Mouse (Mus musculus): ENCODE measurements around the gene Armc9. TPM values are rescaled to one million over a fixed set of nuclear protein-coding genes. Genes with fewer than 3 reads are reported as not detected.

Gene Armc9
- polyA plus RNA-seq, 1 experiment from 2014 or later, result 35.8 TPM

DNA sequence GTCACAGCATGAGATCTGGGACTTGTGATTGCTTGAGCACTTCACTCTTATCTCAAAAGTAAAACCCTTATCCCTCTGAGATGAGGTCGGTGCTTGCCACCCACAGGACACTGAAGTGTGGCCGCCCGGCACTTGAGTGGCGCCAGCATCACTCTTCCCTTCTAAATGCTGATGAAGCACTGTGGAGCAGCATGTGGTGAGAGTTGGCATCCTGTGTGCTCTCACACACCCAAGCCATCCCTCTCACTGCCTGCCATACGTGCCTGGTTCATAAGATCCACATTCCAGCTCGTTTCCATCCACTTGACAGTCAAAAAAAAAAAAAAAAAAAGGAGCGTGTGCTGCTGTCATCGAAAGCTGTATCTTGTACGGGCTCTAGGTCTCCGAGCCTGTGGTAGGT lies 80.5 kb downstream of the Armc9 start:
- Histone ChIP-seq H3K36me3 (peaks cover 2% of the 10 kb centered on the region; the same call in 1 of the 2 replicates), H3K4me2 (no peak overlapping the region), H3K9me3 (no peaks in the 10 kb centered on the region), H3K27me3 (no peaks in the 10 kb centered on the region), H3K4me3 (no peak overlapping the region), H3K27ac (replicated peaks) (no peak overlapping the region), H3K4me1 (replicated peaks) (no peaks in the 10 kb centered on the region), H3K9ac (no peak overlapping the region)
- ATAC-seq (ENCODE audit: low FRiP score, low read depth), result no peak
- WGBS, result 93% methylated on average over 10 of the region's 10 CpGs

DNA sequence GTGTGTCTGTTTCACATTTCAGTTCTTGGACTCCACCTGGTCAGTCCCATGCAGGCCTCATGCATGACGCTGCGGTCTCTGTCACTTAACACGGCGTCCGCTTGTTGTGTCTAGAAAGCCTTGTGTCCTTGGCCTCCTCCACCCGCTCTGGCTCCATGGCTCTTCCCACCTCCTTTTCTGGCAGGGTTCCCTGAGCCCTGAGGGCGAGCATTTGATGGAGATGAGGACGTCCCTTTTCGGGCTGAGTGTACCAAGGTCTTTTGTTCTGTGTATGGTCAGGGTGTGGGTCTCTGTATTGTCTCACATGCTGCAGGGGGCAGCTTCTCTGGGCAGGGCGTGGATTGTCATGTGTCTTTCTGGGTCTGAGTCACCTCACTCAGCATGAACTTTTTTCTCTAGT lies 81.9 kb downstream of the Armc9 start:
- Histone ChIP-seq H3K4me3 (no peak overlapping the region), H3K27me3 (no peaks in the 10 kb centered on the region), H3K9me3 (no peaks in the 10 kb centered on the region), H3K36me3 (peaks cover 2% of the 10 kb centered on the region; the same call in 1 of the 2 replicates), H3K4me1 (replicated peaks) (no peaks in the 10 kb centered on the region), H3K9ac (no peak overlapping the region), H3K27ac (replicated peaks) (no peak overlapping the region), H3K4me2 (no peak overlapping the region)
- no peak for ATAC-seq (ENCODE audit: low FRiP score, low read depth)
- 64% methylated on average over 10 of the region's 10 CpGs for WGBS

DNA sequence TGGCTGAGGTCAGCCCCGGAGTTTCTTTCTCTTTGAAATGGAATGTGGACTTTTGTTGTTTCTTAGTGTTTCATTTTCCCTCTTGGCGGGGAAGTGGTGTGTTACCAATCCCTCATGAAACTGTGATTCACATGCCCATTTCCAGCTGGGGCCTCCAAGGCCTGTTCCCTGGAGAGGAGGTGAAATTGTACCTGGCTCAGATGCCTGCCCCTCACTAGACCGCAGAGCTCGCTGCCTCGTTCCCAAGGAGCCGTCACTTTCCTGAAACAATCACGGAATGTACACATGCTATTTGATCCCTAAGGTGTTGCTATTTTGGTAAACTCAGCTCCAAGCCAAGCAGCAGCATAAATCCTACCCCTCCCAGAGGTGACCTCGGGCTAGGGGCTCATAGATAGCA lies 84.4 kb downstream of the Armc9 start:
- H3K4me2 ChIP-seq, result no peak overlapping the region
- no peak for ATAC-seq (ENCODE audit: low FRiP score, low read depth)

DNA sequence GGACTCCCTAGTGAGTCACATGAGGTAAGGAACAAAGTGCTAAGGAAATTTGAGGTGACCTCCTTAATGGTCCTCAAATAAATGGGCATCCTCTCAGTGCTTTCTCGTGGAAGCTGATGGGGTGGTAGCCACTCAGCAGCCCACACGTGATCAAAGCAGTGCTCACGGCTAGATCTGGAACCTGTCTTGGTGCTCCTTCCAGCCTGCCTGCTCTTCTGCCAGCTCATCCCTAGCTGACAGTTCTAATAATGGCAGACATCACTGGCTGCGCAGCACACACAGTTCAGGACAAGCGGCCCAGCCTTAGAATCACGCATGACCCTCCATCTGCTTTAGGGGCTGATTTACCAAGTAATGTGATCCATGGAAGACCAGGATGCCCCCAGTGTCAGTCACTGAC lies 85.3 kb downstream of the Armc9 start:
- Histone ChIP-seq H3K9me3 (no peaks in the 10 kb centered on the region), H3K4me3 (no peak overlapping the region), H3K4me2 (no peak overlapping the region), H3K9ac (no peak overlapping the region), H3K27ac (replicated peaks) (no peak overlapping the region), H3K4me1 (replicated peaks) (no peaks in the 10 kb centered on the region), H3K36me3 (peaks cover 3% of the 10 kb centered on the region; the same call in 1 of the 2 replicates), H3K27me3 (no peaks in the 10 kb centered on the region)
- no peak for ATAC-seq (ENCODE audit: low FRiP score, low read depth)
- 84% methylated on average over 6 of the region's 6 CpGs for WGBS

More for the DNA sequence above, 84.4 kb downstream of the Armc9 start:
- Histone ChIP-seq H3K9ac (no peak overlapping the region), H3K4me3 (no peak overlapping the region), H3K4me1 (replicated peaks) (no peaks in the 10 kb centered on the region), H3K9me3 (no peaks in the 10 kb centered on the region), H3K27me3 (no peaks in the 10 kb centered on the region), H3K36me3 (peaks cover 2% of the 10 kb centered on the region; the same call in 1 of the 2 replicates), H3K27ac (replicated peaks) (no peak overlapping the region)
- 83% methylated on average over 8 of the region's 8 CpGs for WGBS

DNA sequence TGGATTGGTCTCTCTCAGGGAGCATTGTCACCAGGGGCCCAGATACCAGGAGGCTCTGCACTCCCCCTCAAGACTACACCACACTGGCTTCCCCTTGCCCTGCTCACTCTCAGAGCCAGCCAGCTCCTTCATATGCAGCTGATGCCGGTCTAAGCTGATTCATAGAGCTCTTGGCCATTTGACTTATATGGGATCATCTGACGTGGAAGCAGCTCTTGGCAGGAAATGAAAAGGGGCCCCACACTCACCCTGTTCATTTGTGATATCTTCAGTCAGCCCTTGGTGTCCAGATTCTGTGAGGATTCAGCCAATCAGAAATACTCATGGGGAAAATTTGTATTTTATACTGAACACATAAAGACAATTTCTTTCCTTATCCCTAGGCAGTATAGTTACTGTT lies 86.4 kb downstream of the Armc9 start:
- Histone ChIP-seq H3K4me2 (no peak overlapping the region), H3K9me3 (no peaks in the 10 kb centered on the region), H3K9ac (no peak overlapping the region), H3K4me1 (replicated peaks) (no peaks in the 10 kb centered on the region), H3K27ac (replicated peaks) (no peak overlapping the region), H3K36me3 (peaks cover 12% of the 10 kb centered on the region), H3K4me3 (no peak overlapping the region), H3K27me3 (no peaks in the 10 kb centered on the region)
- WGBS, result 67% methylated on average over 2 of the region's 2 CpGs
- ATAC-seq (ENCODE audit: low FRiP score, low read depth), result no peak

DNA sequence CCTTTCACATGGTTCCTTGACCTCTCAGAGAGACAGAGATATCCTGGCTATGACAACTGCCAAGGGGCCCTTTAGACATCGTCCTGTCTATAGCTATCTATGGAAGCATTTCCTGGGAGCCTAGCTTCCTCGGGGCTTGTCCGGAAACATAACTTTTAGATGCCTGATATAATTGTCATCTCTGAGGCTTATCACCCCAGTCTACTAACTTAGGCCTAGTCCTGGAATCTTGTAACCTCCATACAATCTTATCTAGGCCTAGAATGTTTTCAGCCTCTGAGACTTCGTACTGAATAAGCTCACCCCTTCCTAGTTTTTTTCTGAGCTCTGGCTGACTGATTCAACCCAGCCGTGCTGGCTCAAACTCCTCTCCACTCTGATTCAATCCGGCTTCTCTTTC lies 88.9 kb downstream of the Armc9 start:
- WGBS, result 88% methylated on average over 6 of the region's 6 CpGs
- no peak overlapping the region for H3K9ac ChIP-seq
- H3K4me2 ChIP-seq, result no peak overlapping the region
- no peaks in the 10 kb centered on the region for H3K9me3 ChIP-seq
- no peaks in the 10 kb centered on the region for H3K4me1 ChIP-seq (replicated peaks)
- no peaks in the 10 kb centered on the region for H3K27me3 ChIP-seq
- H3K4me3 ChIP-seq, result no peak overlapping the region
- ATAC-seq (ENCODE audit: low FRiP score, low read depth), result no peak
- peaks cover 27% of the 10 kb centered on the region for H3K36me3 ChIP-seq
- H3K27ac ChIP-seq (replicated peaks), result no peak overlapping the region

DNA sequence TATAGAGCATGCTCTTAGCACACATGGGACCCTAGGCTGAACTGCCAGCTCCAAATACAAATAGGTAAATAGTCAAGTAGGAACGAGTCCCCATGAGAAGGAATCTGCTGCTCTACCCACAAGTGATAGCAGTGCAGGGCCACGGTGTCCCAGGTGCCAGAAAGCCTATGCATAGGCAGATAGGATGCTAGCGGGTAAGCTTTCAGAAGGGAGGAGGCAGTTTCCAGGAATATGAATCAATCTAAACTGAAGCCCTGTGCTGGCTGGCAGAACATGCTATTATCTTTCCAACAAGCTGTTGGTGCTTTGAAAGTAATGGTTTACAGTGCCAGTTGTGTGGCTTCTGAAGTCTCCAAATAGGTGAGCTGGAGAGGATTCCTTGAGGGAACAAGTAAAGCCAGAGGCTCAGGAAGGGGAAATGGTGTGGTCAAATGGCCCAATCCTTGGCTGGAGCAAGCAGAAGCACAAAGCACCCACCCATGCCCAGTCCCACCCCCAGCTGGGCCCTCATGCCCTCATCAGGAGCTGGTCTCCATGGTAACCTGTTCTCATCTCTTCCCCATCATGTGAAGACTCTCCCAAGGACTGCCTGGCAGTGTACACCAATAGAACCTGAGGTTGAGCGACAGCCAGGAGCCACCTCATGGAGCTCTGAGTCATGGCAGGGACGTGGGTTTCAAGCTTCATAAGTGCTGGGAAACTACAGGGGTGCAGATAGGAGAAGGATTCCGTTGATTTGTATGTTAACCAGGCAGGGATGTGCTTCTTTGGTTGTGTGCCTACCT lies 90.9 kb downstream of the Armc9 start:
- H3K4me3 ChIP-seq, result no peak overlapping the region
- peaks cover 36% of the 10 kb centered on the region for H3K36me3 ChIP-seq
- 87% methylated on average over 6 of the region's 6 CpGs for WGBS
- no peak for ATAC-seq (ENCODE audit: low FRiP score, low read depth)
- H3K27ac ChIP-seq (replicated peaks), result no peak overlapping the region
- no peak overlapping the region for H3K9ac ChIP-seq
- H3K9me3 ChIP-seq, result no peaks in the 10 kb centered on the region
- H3K4me2 ChIP-seq, result no peak overlapping the region
- no peaks in the 10 kb centered on the region for H3K4me1 ChIP-seq (replicated peaks)
- H3K27me3 ChIP-seq, result no peaks in the 10 kb centered on the region

DNA sequence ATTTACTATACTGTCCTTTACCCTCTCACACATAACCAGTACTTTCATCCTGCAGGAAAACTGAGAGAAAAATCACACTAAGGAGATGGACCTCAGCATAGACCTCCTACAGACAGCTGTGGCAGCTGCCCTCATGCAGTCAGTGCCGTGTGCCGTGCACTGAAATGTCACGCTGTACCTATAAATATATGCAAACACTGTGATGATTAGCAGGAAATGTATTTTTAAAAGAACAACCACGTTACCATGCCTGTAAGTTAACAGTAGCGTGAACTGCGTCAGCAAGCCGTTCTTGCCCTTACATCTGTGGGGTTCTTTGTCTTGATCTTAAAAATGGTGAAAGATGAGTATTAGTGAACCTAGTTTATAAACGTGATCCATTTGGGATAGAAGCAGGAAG lies 98.8 kb downstream of the Armc9 start:
- Histone ChIP-seq H3K4me1 (replicated peaks) (no peaks in the 10 kb centered on the region), H3K27me3 (no peaks in the 10 kb centered on the region), H3K4me2 (no peak overlapping the region), H3K27ac (replicated peaks) (no peak overlapping the region), H3K4me3 (no peak overlapping the region), H3K9me3 (no peaks in the 10 kb centered on the region), H3K9ac (no peak overlapping the region), H3K36me3 (peaks cover 15% of the 10 kb centered on the region)
- ATAC-seq (ENCODE audit: low FRiP score, low read depth), result no peak
- WGBS, result 89% methylated on average over 8 of the region's 8 CpGs

DNA sequence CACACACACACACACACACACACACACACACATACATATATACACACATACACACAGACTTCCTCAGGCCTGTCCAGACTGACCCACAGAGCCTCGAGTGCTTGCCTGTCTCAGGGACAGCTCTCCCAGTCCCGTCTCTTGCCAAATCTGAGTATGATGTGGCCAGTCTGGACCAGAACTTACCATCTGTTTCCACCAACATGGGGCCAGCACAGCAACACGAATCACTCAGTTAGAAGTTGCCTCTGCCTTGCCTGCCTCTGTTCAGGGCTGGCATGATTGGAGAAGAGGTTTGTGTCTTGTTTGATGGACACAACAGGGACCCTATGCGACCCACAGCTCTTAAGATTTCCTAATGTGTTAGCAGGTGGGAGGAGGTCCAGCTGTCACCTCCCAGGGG lies 101.7 kb downstream of the Armc9 start:
- no peak overlapping the region for H3K4me3 ChIP-seq
- H3K4me1 ChIP-seq (replicated peaks), result no peaks in the 10 kb centered on the region
- no peaks in the 10 kb centered on the region for H3K9me3 ChIP-seq
- no peaks in the 10 kb centered on the region for H3K27me3 ChIP-seq
- no peak overlapping the region for H3K27ac ChIP-seq (replicated peaks)
- 75% methylated on average over 4 of the region's 4 CpGs for WGBS
- no peak for ATAC-seq (ENCODE audit: low FRiP score, low read depth)
- H3K4me2 ChIP-seq, result no peak overlapping the region
- H3K9ac ChIP-seq, result no peak overlapping the region
- H3K36me3 ChIP-seq, result peaks cover 6% of the 10 kb centered on the region; the same call in 1 of the 2 replicates

DNA sequence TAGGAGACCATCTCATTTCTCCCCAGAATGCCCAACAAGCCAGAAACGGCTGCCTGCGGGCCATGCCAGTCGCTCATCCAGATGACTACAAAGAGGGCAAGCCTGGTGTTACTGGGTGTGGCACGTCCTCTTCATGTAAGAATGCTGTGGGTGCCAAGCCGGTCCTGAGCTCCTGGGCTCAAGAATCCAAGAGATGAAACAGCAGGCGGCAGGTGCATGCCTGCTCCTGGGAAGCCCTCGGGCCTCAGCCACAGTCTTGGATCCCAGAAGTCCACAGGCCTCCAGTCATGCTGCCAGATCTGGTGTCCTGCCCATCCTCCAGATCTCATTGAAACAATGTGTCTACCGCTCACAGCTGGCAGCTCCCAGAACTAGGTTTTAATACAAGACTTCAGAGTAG lies 102.6 kb downstream of the Armc9 start:
- WGBS, result 92% methylated on average over 8 of the region's 8 CpGs
- no peaks in the 10 kb centered on the region for H3K27me3 ChIP-seq
- no peak overlapping the region for H3K4me3 ChIP-seq
- no peak overlapping the region for H3K4me2 ChIP-seq
- H3K4me1 ChIP-seq (replicated peaks), result no peaks in the 10 kb centered on the region
- no peak overlapping the region for H3K9ac ChIP-seq
- ATAC-seq (ENCODE audit: low FRiP score, low read depth), result no peak
- no peak overlapping the region for H3K27ac ChIP-seq (replicated peaks)
- H3K9me3 ChIP-seq, result no peaks in the 10 kb centered on the region
- H3K36me3 ChIP-seq, result peaks cover 6% of the 10 kb centered on the region; the same call in 1 of the 2 replicates

DNA sequence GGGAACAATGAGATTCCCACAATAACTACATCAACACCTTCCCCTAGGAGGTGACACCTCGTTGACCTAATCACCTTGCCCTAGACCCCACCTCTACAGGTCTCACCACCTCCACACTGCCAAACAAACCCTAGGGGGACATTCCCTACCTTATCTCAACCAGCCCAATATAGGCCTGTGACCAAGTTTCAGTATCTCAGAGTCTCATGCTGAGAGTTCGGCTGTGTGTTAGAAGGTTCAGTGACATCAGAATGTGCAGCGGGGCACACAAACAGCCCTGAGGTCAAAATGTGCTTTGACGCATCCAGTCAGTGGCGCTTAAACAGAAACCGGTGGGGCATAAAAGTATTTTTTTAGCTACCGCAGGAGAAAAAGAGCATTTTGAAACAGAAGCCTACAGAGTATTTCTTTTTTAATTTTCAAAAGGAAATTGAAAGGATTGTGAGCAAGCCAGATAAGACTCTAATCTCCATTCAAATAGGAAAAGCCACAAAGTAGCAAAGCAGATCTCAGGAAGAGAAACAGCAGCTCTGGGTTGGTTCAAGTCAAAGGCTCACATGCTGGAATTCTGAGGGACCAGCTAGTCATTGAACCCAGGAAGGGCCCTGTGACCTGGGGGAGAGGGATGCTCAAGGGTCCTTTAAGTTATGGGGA lies 103.7 kb downstream of the Armc9 start:
- H3K4me1 ChIP-seq (replicated peaks), result no peaks in the 10 kb centered on the region
- H3K4me3 ChIP-seq, result no peak overlapping the region
- H3K9me3 ChIP-seq, result no peaks in the 10 kb centered on the region
- WGBS, result 80% methylated on average over 7 of the region's 7 CpGs
- no peak overlapping the region for H3K27ac ChIP-seq (replicated peaks)
- no peak for ATAC-seq (ENCODE audit: low FRiP score, low read depth)
- no peak overlapping the region for H3K9ac ChIP-seq
- peaks cover 3% of the 10 kb centered on the region; the same call in 1 of the 2 replicates for H3K36me3 ChIP-seq
- H3K27me3 ChIP-seq, result no peaks in the 10 kb centered on the region
- no peak overlapping the region for H3K4me2 ChIP-seq

DNA sequence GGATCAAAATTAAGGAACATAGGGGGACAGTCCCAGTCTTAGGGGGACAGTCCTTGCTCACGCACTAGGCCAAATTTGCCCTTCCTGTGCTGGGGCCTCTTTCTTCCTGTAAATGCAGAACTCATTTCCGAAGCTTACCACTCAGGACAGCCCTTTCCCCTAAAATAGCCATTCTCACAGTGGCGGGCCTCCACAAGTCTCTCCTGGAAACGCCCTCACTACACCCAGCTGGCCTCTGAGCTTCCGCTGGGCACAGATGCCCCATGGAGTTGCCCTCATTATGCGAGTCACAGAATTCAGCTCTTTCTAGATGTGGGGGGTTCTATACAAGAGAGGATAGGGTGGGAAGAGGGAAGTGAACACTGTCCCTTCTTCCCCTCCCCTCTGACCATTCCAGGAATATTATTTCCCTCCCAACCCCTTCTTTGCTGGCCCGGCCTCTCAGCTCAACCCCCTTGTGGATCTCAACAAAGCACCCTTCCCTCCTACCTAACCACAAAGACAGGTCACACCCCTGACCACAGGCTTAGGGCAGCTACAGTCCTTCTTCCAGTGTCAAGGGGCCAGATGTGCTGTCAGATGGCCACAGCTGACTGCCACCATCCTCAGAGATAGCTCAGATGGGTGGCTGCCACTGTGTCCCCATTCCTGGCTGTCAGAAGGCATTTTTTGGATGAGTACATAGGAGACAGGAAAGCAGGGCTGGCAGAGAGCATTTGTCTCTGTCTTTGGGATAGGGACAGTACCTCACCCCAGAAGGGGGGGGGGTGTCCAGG lies 109.2 kb downstream of the Armc9 start:
- Histone ChIP-seq H3K36me3 (no peaks in the 10 kb centered on the region), H3K4me2 (no peak overlapping the region), H3K9me3 (no peaks in the 10 kb centered on the region), H3K27ac (replicated peaks) (no peak overlapping the region), H3K27me3 (no peaks in the 10 kb centered on the region), H3K9ac (no peak overlapping the region), H3K4me3 (no peak overlapping the region), H3K4me1 (replicated peaks) (no peaks in the 10 kb centered on the region)
- no peak for ATAC-seq (ENCODE audit: low FRiP score, low read depth)
- 60% methylated on average over 7 of the region's 7 CpGs for WGBS

All from hindbrain, embryonic 15.5 days (tissue).